Mouse (Mus musculus) kidney, postnatal 0 days (tissue): ENCODE measurements around the gene Arid2. TPM values are rescaled to one million over a fixed set of nuclear protein-coding genes. Genes with fewer than 3 reads are reported as not detected.
A peak's percentile ranks its signal among the peaks of the same experiment; 100 is the strongest.
"Not testable (repeated sequence)": the region's sequence is repeated elsewhere in the genome, so short reads cannot be mapped to it uniquely, and the experiment has no call there.

Experiments
- ATAC-seq: fragments of 200-750 bp; cut with Nextera tagmentation; replicated peaks from 2 replicates; pipeline ENCODE4 v1.8.0; 2017; ENCODE audit warnings: low read depth, moderate number of reproducible peaks, moderate TSS enrichment, moderate library complexity; ENCODE audit not compliant: low FRiP score
- DNase-seq: peaks from one replicate; pipeline ENCODE4 v3.0.0-alpha.2; 2016; ENCODE audit warnings: low spot score
- H3K27ac ChIP-seq: fragments of 300-500 bp; sonication (generic); 2 replicates; pipeline ENCODE4 v1.5.1; 2014; ENCODE audit warnings: mild to moderate bottlenecking
- H3K27me3 ChIP-seq: fragments of 300-500 bp; sonication (generic); 2 replicates; pipeline ENCODE4 v1.6.1; 2014; ENCODE audit warnings: low read length, mixed read lengths; ENCODE audit not compliant: insufficient read depth
- H3K36me3 ChIP-seq: fragments of 300-500 bp; sonication (generic); 2 replicates; pipeline ENCODE4 v1.6.1; 2014; ENCODE audit warnings: low read length, mixed read lengths; ENCODE audit not compliant: insufficient read depth
- H3K4me1 ChIP-seq: fragments of 300-500 bp; sonication (generic); replicated peaks from 2 replicates; pipeline ENCODE4 v1.6.1; 2014; ENCODE audit warnings: antibody characterized with exemption, low read length, mixed read lengths; ENCODE audit not compliant: insufficient read depth
- H3K4me2 ChIP-seq: fragments of 300-500 bp; sonication (generic); 2 replicates; pipeline ENCODE4 v1.6.1; 2014; ENCODE audit warnings: mild to moderate bottlenecking, low read length, moderate library complexity, mixed read lengths
- H3K4me3 ChIP-seq: fragments of 300-500 bp; sonication (generic); replicated peaks from 2 replicates; pipeline ENCODE4 v1.5.1; 2014; ENCODE audit warnings: low read depth, low read length
- H3K9ac ChIP-seq: fragments of 300-500 bp; sonication (generic); 2 replicates; pipeline ENCODE4 v1.6.1; 2014; ENCODE audit warnings: low read depth, low read length
- H3K9me3 ChIP-seq: fragments of 300-500 bp; sonication (generic); replicated peaks from 2 replicates; pipeline ENCODE4 v1.6.1; 2016; ENCODE audit warnings: low read length, inconsistent platforms, mixed read lengths
- CTCF ChIP-seq: IDR thresholded peaks from 2 replicates; pipeline ENCODE4 v1.5.1; 2016; ENCODE audit warnings: antibody characterized with exemption, low read depth, mild to moderate bottlenecking, moderate library complexity
- WGBS: fragments of 180-500 bp; shearing (Covaris S2); extraction: QIAGEN DNeasy Blood & Tissue Kit; methylation state at CpG from one replicate; pipeline ENCODE4 v1.1.7; 2014; 5-methylcytosine and 5-hydroxymethylcytosine counted together
- polyA plus RNA-seq: library from polyadenylated mRNA; unstranded; fragments of >200 nt; fragmentation: Nextera tagmentation; extraction: Ambion mirVana; gene quantifications from 2 replicates; pipeline ENCODE4 v1.2.1, GENCODE M21; 2015

The Arid2 gene
- polyA plus RNA-seq, 1 experiment from 2014 or later: 16.6 TPM

DNA sequence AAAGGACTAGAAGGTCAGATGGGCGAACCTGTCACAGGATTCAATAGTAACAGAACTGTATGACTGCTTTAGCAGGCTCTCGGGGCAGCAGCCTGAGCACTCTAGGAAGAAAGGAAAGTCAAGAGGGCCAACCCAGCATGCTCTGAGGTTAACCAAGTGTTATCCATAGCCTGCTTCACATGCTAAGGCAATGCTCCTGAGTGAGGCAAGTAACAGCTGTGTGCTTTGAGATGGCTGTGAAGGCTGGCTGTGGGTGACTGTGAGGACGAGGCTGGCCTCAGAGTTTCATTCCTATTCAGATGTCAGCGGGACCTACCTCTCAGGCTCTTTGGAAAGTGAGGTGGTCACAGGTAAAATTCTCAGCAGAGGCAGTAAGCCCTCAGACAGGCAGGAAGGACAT is 118.9 kb downstream of the Arid2 start:
- Histone ChIP-seq H3K9ac (no peak overlapping the region), H3K27me3 (no peaks in the 10 kb centered on the region), H3K4me1 (no peaks in the 10 kb centered on the region), H3K4me3 (no peak overlapping the region), H3K9me3 (no peaks in the 10 kb centered on the region), H3K36me3 (peaks cover 13% of the 10 kb centered on the region), H3K27ac (no peak overlapping the region), H3K4me2 (no peak overlapping the region)
- TF ChIP-seq CTCF: no peak
- ATAC-seq: no peak
- WGBS: 82% methylated on average over 4 of the region's 4 CpGs
- no peak for DNase-seq

DNA sequence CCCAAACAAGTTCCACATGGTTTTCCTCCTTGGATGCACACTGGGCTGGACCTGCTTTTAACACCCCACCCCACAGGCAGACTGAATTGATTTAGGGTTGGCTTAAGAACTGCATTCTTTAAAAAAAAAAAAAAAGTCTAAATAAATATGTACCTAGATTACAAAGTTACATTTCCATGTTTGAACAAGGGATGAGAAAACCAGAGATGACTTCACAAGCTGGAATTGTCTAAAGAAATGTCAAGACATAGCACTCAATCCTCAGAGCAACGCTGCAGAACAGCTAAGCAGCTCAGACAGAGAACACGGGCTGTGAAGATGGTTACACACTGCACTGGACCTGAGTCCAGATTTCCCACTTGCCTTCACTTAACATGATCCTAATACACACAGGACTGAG is 119.8 kb downstream of the Arid2 start:
- no peak overlapping the region for H3K9ac ChIP-seq
- 74% methylated on average over 2 of the region's 2 CpGs for WGBS
- H3K9me3 ChIP-seq: no peaks in the 10 kb centered on the region
- H3K27ac ChIP-seq: no peak overlapping the region
- no peak for DNase-seq
- peaks cover 15% of the 10 kb centered on the region for H3K36me3 ChIP-seq
- H3K27me3 ChIP-seq: no peaks in the 10 kb centered on the region
- no peak overlapping the region for H3K4me2 ChIP-seq
- ATAC-seq: no peak
- TF ChIP-seq CTCF: no peak
- no peaks in the 10 kb centered on the region for H3K4me1 ChIP-seq
- no peak overlapping the region for H3K4me3 ChIP-seq

DNA sequence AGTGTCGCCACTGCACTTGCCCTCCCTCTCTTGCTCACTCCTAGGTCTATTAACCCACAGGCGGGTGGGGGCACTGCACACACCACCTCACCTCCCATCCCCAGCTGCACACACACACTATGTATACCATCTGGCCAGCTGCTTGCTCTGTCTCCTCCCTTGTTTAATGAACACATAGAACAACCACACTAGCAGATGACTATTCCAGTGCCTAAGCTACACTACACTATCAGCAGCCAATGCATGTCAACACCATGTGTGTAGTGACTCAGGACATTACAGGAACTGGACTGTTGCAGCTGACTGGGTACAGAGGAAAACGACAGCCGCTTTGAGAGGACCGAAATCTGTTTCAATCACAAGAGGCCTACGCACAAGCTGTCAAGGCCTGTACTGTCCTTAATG is 121.4 kb downstream of the Arid2 start:
- 81% methylated on average over 6 of the region's 6 CpGs for WGBS
- Histone ChIP-seq H3K9me3 (no peaks in the 10 kb centered on the region), H3K4me2 (no peak overlapping the region), H3K4me3 (no peak overlapping the region), H3K27ac (no peak overlapping the region), H3K4me1 (no peaks in the 10 kb centered on the region), H3K36me3 (peaks cover 25% of the 10 kb centered on the region), H3K9ac (no peak overlapping the region), H3K27me3 (no peaks in the 10 kb centered on the region)
- TF ChIP-seq CTCF: no peak
- peak; percentile 47; the same call in 1 of the 2 replicates for ATAC-seq
- no peak for DNase-seq

DNA sequence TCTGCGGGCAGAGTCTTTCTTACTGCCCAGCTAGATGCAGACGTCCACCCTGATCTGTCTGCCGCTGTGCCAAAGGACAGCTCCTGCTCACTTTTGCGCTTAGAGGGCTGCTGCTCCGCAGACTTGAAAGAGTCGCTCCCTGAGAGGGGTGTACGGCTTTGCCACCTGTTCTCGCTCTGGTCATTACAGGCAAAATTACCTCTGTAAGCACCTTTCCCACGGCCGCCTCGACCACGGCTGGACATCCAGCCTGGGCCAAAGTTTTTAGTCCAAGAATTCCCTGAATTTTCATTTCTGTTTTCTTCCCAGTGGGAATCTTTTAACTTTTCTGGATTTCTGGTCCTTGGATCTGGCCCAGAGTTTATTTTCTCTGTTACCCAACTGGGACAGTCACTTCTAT is 130.8 kb downstream of the Arid2 start:
- H3K36me3 ChIP-seq: peaks cover 73% of the 10 kb centered on the region
- no peak for DNase-seq
- no peak for ATAC-seq
- no peaks in the 10 kb centered on the region for H3K4me1 ChIP-seq
- H3K4me3 ChIP-seq: no peak overlapping the region
- no peak overlapping the region for H3K4me2 ChIP-seq
- H3K27me3 ChIP-seq: no peaks in the 10 kb centered on the region
- no peak for TF ChIP-seq CTCF
- WGBS: 91% methylated on average over 12 of the region's 12 CpGs
- no peak overlapping the region for H3K27ac ChIP-seq
- H3K9me3 ChIP-seq: no peaks in the 10 kb centered on the region
- H3K9ac ChIP-seq: no peak overlapping the region

DNA sequence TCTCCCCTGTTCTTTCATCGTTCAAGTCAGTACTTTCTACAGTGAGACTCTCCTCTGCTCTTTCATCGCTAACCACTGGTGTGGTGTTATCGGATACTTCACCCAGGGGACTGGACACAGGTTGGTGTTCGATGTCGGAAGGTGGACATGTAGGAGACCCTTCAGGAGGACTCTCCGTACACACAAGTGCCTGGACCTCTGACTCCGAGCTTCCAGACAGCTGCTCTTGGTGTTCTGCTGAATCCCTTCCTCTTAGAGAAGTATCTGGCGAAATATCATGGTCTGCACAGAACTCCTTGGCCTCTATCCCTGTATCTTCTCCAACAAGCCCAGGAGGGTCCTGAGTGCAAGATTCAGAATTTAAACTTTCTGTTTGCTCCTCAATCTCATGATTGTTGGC is 132.6 kb downstream of the Arid2 start:
- H3K36me3 ChIP-seq: peaks cover 63% of the 10 kb centered on the region
- no peak for DNase-seq
- no peak overlapping the region for H3K27ac ChIP-seq
- no peak overlapping the region for H3K4me2 ChIP-seq
- no peak overlapping the region for H3K4me3 ChIP-seq
- no peaks in the 10 kb centered on the region for H3K4me1 ChIP-seq
- ATAC-seq: no peak
- no peak overlapping the region for H3K9ac ChIP-seq
- no peaks in the 10 kb centered on the region for H3K9me3 ChIP-seq
- no peak for TF ChIP-seq CTCF
- H3K27me3 ChIP-seq: no peaks in the 10 kb centered on the region
- WGBS: 97% methylated on average over 8 of the region's 8 CpGs

DNA sequence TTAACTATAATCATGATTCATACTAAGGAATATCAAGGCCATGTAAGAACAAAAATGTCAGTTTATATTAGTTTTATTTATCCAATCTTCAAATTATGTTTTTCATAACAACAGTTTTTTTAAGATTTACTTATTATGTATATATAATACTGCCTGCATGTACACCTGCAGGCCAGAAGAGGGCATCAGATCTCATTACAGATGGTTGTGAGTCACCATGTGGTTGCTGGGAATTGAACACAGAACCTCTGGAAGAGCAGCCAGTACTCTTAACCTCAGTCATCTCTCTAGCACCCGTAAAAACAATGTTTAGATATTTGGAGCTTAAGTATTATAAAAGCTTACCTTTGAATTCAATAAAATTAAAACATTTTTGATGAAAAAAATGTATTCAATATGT is 146.9 kb downstream of the Arid2 start:
- no peak overlapping the region for H3K4me3 ChIP-seq
- H3K36me3 ChIP-seq: peaks cover 48% of the 10 kb centered on the region
- H3K4me2 ChIP-seq: no peak overlapping the region
- no peak for DNase-seq
- H3K9ac ChIP-seq: no peak overlapping the region
- H3K4me1 ChIP-seq: no peaks in the 10 kb centered on the region
- TF ChIP-seq CTCF: peak; percentile 33; the same call in 1 of the 2 replicates
- no peak for ATAC-seq
- no peaks in the 10 kb centered on the region for H3K9me3 ChIP-seq
- H3K27me3 ChIP-seq: no peaks in the 10 kb centered on the region
- H3K27ac ChIP-seq: no peak overlapping the region
- WGBS: 93% methylated on average over 1 of the region's 1 CpGs

DNA sequence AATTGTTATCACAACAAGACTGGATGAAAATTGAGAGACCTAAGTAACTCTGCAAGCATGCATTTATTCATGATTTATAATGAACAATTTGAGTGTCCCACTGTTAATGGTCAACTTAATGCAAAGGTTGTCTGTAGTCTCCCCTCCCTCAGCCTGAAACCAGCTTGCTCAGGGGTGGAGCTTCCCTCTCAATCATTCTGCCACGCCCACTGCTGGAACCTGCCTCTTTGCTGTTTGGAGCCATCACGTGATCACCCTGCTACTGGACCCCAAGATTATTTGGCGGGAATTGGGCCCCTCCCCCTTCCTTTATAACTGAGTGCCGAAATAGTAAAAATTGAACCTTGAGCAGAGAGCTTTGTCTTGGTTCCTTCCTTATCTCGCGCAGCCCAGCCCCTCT is 154.2 kb downstream of the Arid2 start:
- DNase-seq: not testable (repeated sequence)

More for the DNA sequence above, 154.2 kb downstream of the Arid2 start:
- H3K27me3 ChIP-seq, H3K4me2 ChIP-seq, H3K27ac ChIP-seq, ATAC-seq, H3K4me1 ChIP-seq, H3K9ac ChIP-seq, H3K9me3 ChIP-seq, H3K4me3 ChIP-seq: not testable (repeated sequence)
- 79% methylated on average over 5 of the region's 6 CpGs for WGBS
- peaks cover 14% of the 10 kb centered on the region; the same call in 1 of the 2 replicates for H3K36me3 ChIP-seq
